Mouse (Mus musculus) intestine, embryonic 14.5 days (tissue): ENCODE data around the gene Insyn1. TPM values are rescaled to one million over a fixed set of nuclear protein-coding genes. Genes with fewer than 3 reads are reported as not detected.

ENCODE experiments used
- ATAC-seq: fragments of 200-750 bp; cut with Nextera tagmentation; replicated peaks from 2 replicates; pipeline ENCODE4 v1.8.0; 2017; ENCODE audit warnings: low read depth, moderate number of reproducible peaks, moderate TSS enrichment, moderate library complexity; ENCODE audit not compliant: low FRiP score, low TSS enrichment
- DNase-seq: peaks from one replicate; pipeline ENCODE4 v3.0.0-alpha.2; 2018; ENCODE audit warnings: low spot score
- H3K27ac ChIP-seq: fragments of 300-500 bp; sonication (generic); 2 replicates; pipeline ENCODE4 v1.5.1; 2014; ENCODE audit warnings: low read depth, mild to moderate bottlenecking, control low read depth
- H3K27me3 ChIP-seq: fragments of 300-500 bp; sonication (generic); replicated peaks from 2 replicates; pipeline ENCODE4 v1.6.1; 2014; ENCODE audit warnings: low read length, control low read depth; ENCODE audit not compliant: control insufficient read depth, insufficient read depth
- H3K36me3 ChIP-seq: fragments of 300-500 bp; sonication (generic); 2 replicates; pipeline ENCODE4 v1.6.1; 2014; ENCODE audit warnings: low read length, control low read depth; ENCODE audit not compliant: control insufficient read depth, insufficient read depth
- H3K4me1 ChIP-seq: fragments of 300-500 bp; sonication (generic); replicated peaks from 2 replicates; pipeline ENCODE4 v1.6.1; 2014; ENCODE audit warnings: low read length, control low read depth, mixed read lengths; ENCODE audit not compliant: control insufficient read depth, insufficient read depth
- H3K4me2 ChIP-seq: fragments of 300-500 bp; sonication (generic); 2 replicates; pipeline ENCODE4 v1.6.1; 2014; ENCODE audit warnings: low read length
- H3K4me3 ChIP-seq: fragments of 300-500 bp; sonication (generic); 2 replicates; pipeline ENCODE4 v1.5.1; 2014; ENCODE audit warnings: low read depth, low read length, control low read depth, mixed read lengths
- H3K9ac ChIP-seq: fragments of 300-500 bp; sonication (generic); 2 replicates; pipeline ENCODE4 v1.6.1; 2014; ENCODE audit warnings: mild to moderate bottlenecking, low read length
- H3K9me3 ChIP-seq: fragments of 300-500 bp; sonication (generic); 2 replicates; pipeline ENCODE4 v1.6.1; 2016; ENCODE audit warnings: low read length, control low read depth; ENCODE audit not compliant: control insufficient read depth
- WGBS: fragments of 180-500 bp; shearing (Covaris S2); extraction: QIAGEN DNeasy Blood & Tissue Kit; methylation state at CpG from one replicate; pipeline ENCODE4 v1.1.7; 2014; 5-methylcytosine and 5-hydroxymethylcytosine counted together
- polyA plus RNA-seq: library from polyadenylated mRNA; unstranded; fragments of >200 nt; fragmentation: Nextera tagmentation; extraction: Ambion mirVana; gene quantifications from 2 replicates; pipeline ENCODE4 v1.2.1, GENCODE M21; 2014

Insyn1 gene
- polyA plus RNA-seq, 1 experiment from 2014 or later = 1.9 TPM

DNA sequence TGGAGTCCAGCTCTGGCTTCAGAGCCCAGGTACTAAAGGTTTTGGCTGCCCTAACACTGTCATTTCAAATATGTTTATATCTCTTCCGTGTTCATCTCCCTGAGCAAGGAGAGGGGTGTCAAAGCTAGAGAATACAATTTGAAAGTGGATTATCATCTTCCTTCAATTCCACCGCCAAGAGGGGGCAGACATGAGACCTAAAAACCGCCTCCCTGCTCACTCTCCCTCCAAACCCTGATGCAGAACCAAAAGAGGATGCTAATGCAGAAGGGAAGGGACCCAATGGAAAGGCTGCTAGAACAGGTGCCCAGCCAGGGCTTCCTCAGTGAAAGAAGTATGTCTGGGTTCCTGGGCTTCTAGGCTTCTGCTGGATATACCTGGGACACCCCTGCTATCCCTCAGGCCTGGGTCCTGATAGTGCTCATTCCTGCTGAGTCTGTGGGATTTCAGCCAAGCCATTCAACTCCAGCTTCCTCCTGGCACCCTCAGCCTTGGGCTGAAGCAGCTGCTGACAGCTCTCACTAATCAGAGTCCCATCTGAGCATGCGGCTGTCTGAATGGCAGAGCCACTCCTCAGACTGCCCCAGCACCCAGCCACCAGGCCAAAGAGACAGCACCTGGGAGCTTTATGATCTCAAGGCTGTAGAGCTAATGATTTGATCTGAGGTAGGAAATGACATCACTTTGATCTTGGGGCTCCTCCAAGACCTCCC, 8.2 kb downstream of the Insyn1 start:
- Histone ChIP-seq H3K27me3 (no peaks in the 10 kb centered on the region), H3K4me1 (no peaks in the 10 kb centered on the region)
- no peak for DNase-seq

DNA sequence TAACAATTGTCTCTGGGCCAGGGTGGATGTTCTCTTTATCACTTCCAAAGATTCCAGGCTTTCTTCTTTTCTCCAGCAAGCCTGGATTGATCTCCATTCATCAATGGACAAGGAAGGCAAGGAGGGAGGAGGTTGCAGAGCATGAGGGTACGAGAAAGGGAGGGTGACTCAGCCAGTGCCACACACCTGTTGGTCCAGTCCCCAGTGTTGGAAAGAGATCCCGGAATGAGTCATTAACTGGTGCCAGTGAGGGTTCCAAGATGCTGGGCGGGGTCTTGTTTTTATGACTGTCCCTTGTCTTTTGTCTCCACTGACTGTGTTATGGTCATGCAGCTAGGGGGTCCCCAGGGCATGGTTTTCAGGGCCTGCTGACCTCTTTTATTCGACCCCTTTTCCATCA, 9.5 kb downstream of the Insyn1 start:
- Histone ChIP-seq H3K9me3 (no peaks in the 10 kb centered on the region), H3K27me3 (no peaks in the 10 kb centered on the region), H3K4me2 (no peak overlapping the region), H3K4me1 (no peaks in the 10 kb centered on the region), H3K27ac (no peak overlapping the region), H3K9ac (no peak overlapping the region), H3K4me3 (no peak overlapping the region), H3K36me3 (no peaks in the 10 kb centered on the region)
- WGBS = 54% methylated on average over 4 of the region's 4 CpGs
- ATAC-seq (no peak), DNase-seq (no peak)

More for the DNA sequence above, 8.2 kb downstream of the Insyn1 start:
- no peak for ATAC-seq
- H3K36me3 ChIP-seq = no peaks in the 10 kb centered on the region; the same call in 1 of the 2 replicates
- H3K4me2 ChIP-seq = no peak overlapping the region
- H3K9ac ChIP-seq = no peak overlapping the region
- H3K4me3 ChIP-seq = no peak overlapping the region
- no peaks in the 10 kb centered on the region for H3K9me3 ChIP-seq
- no peak overlapping the region for H3K27ac ChIP-seq
- 25% methylated on average over 4 of the region's 4 CpGs for WGBS

DNA sequence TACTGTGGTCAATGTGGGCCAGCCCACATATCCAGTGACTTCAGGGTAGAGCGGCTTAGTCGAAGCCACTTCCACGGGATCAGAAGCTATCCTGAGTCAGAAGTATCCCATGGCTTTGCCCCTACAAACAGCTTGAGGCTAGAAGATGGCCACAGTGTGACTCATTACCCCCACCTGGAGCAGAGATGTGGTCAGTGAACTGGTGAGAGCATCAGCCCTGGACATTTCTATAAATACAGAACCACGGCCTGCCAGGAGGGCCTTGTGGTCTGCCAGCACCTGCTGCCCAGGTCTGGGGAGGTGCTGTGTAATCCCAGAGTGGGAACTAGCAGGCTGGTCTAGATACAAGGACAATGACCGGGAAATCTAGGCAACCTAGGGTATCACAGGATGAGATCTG, 12.5 kb downstream of the Insyn1 start:
- DNase-seq = no peak
- no peaks in the 10 kb centered on the region for H3K9me3 ChIP-seq
- H3K4me3 ChIP-seq = no peak overlapping the region
- H3K9ac ChIP-seq = no peak overlapping the region
- no peak overlapping the region for H3K27ac ChIP-seq
- no peaks in the 10 kb centered on the region for H3K4me1 ChIP-seq
- no peaks in the 10 kb centered on the region for H3K27me3 ChIP-seq
- no peaks in the 10 kb centered on the region for H3K36me3 ChIP-seq
- no peak for ATAC-seq
- H3K4me2 ChIP-seq = no peak overlapping the region
- 88% methylated on average over 5 of the region's 5 CpGs for WGBS

- Histone ChIP-seq H3K4me1 (no peaks in the 10 kb centered on the region), H3K27ac (no peak overlapping the region), H3K9me3 (no peaks in the 10 kb centered on the region), H3K36me3 (no peaks in the 10 kb centered on the region), H3K9ac (no peak overlapping the region), H3K4me2 (no peak overlapping the region), H3K27me3 (no peaks in the 10 kb centered on the region), H3K4me3 (no peak overlapping the region)
- DNase-seq (no peak), ATAC-seq (no peak)
- 76% methylated on average over 8 of the region's 8 CpGs for WGBS
These were observed 19.0 kb downstream of the Insyn1 start for GRCm38 (mm10) chr9:58507216-58508005.

- H3K9me3 ChIP-seq = no peaks in the 10 kb centered on the region
- H3K4me3 ChIP-seq = no peak overlapping the region
- no peaks in the 10 kb centered on the region for H3K36me3 ChIP-seq
- no peak for DNase-seq
- no peak overlapping the region for H3K4me2 ChIP-seq
- H3K4me1 ChIP-seq = no peaks in the 10 kb centered on the region
- H3K27me3 ChIP-seq = no peaks in the 10 kb centered on the region
- WGBS = 83% methylated on average over 5 of the region's 5 CpGs
- ATAC-seq = no peak
- no peak overlapping the region for H3K9ac ChIP-seq
- H3K27ac ChIP-seq = no peak overlapping the region
These were observed 22.0 kb downstream of the Insyn1 start for GRCm38 (mm10) chr9:58510452-58510851.

- ATAC-seq = no peak
- Histone ChIP-seq H3K4me3 (no peak overlapping the region), H3K4me1 (0 out of 2 replicates have a peak, but pooled peaks cover 6% of the 10 kb centered on the region), H3K36me3 (no peaks in the 10 kb centered on the region), H3K9me3 (no peaks in the 10 kb centered on the region), H3K9ac (no peak overlapping the region), H3K4me2 (no peak overlapping the region), H3K27me3 (no peaks in the 10 kb centered on the region), H3K27ac (no peak overlapping the region)
- 45% methylated on average over 5 of the region's 5 CpGs for WGBS
- no peak for DNase-seq
These were observed 25.3 kb downstream of the Insyn1 start for GRCm38 (mm10) chr9:58513749-58514148.

DNA sequence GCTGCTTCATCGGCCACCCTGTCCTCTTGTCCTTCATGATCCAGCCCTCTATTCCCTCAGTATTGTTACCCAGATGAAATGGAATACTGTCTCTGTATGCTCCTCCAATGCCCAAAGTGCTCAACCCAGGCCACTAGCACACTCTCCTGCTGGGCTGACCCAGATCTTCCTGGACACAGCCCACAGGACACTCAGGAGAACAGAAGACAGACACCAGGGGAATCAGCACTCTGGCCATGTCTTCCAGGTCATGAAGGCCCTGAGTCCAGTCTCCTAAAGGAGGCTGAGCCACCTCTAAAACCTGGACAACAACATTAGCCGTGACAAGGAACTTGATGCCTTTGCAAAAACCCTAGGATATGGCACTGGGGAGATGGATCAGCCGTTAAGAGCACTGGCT, 28.1 kb downstream of the Insyn1 start:
- 0 out of 2 replicates have a peak, but pooled peaks cover 6% of the 10 kb centered on the region for H3K4me1 ChIP-seq
- H3K4me3 ChIP-seq = no peak overlapping the region
- 81% methylated on average over 3 of the region's 3 CpGs for WGBS
- H3K36me3 ChIP-seq = no peaks in the 10 kb centered on the region
- H3K27ac ChIP-seq = no peak overlapping the region
- H3K9ac ChIP-seq = no peak overlapping the region
- no peak for ATAC-seq
- DNase-seq = no peak
- H3K27me3 ChIP-seq = no peaks in the 10 kb centered on the region
- H3K9me3 ChIP-seq = no peaks in the 10 kb centered on the region
- H3K4me2 ChIP-seq = no peak overlapping the region

DNA sequence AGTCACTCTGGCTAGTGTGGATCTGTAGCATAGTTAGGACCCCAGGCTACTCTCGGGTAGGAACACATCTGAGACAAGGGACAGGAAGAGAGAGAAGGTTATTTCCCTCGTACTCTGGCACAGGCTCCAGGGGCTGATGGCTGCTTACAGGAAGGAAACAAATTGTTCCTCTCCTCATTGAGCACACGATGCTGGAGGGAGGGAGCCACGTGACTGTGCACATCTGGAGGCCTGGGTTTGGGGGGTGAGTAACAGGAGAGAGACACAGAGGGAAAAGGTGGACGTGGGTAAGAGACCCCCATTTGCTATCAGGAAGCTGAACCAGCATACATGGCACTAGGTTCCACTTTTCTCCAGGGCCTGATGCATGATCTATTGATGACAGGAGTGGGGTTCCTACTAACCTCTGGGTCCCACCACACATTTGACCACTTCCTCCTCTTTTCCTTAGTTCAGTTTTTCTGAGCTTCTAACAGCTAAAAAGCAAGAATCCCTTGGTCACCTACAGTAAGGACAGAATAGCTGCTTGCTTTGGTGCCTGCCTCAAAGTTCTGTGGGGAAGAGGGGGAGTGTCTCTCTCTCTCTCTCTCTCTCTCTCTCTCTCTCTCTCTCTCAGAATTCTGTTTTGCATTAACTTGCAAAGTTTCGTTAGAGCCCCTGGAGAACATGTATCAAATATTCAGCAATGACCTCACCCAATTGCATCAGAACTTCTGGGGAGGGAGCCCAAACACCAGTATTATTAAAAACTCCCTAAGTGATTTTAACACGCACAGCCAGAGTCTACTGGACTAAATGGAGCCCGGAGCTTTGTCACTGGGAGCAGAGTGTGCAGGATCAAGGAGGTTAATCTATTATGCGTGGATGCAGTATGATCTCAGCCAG, 29.7 kb downstream of the Insyn1 start:
- Histone ChIP-seq H3K36me3 (no peaks in the 10 kb centered on the region), H3K9ac (no peak overlapping the region), H3K27me3 (no peaks in the 10 kb centered on the region), H3K9me3 (no peaks in the 10 kb centered on the region), H3K4me3 (no peak overlapping the region), H3K4me2 (no peak overlapping the region), H3K4me1 (0 out of 2 replicates have a peak, but pooled peaks cover 6% of the 10 kb centered on the region), H3K27ac (no peak overlapping the region; the same call in 1 of the 2 replicates)
- 43% methylated on average over 9 of the region's 9 CpGs for WGBS
- DNase-seq = no peak
- ATAC-seq = no peak
